Mouse (Mus musculus): ENCODE results near the gene Eya2. TPM values are rescaled to one million over a fixed set of nuclear protein-coding genes. Genes with fewer than 3 reads are reported as not detected.
"Not testable (repeated sequence)": the region's sequence is repeated elsewhere in the genome, so short reads cannot be mapped to it uniquely, and the experiment has no call there.

Eya2 gene
- polyA plus RNA-seq (2016; fragmentation: Nextera tagmentation; extraction: Ambion mirVana), result 6.9 and 7.7 TPM in 2 replicates

DNA sequence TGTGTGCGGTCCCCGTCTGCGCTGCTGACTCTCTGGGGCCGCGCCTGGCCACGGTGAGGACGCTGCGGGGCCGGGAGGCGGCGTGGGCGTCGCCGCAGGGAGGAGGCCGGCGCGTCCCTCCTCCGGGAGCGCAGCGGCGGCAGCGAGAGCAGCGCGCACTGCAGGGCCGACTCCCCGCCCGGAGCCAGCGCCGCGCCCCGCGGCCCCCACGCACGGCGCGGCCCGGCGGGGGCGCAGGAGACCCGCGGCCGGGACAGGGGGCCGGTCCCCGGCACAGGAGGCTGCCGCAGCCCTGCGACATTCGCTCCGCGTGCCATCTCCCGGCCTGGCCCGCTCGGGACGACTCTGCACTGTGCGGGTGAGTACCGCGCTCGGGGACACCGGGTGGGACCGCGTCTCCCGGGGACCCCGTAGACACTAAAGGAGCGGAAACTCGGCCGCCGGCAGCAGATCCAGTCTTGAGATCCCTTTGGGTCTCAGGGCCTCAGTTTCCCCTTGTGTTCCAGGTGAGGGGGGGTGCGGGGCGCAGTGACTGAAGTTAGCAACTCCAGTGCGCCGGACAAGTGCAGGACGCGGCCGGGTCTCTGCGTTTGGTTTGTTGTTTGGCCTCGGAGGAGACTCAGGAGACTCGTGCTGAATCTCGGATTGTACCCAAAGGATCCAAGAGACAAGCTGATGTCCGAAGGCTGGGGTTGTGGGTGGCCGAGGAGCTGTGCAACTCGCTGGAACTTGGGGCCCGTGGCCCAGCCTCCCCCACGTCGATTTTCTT, at the start of gene Eya2:
TSS of gene Eya2 (plus strand) at position 126 of the 769 bp plus-strand sequence.
- DNase-seq (ENCODE audit: low spot score), result peak; percentile 66
- H3K27me3 ChIP-seq (ENCODE audit: low read depth, poor library complexity, severe bottlenecking), result peaks cover 81% of the 10 kb centered on the region
- 1% methylated on average over 68 of the region's 83 CpGs for WGBS
- 0 out of 2 replicates have a peak, but pooled peaks cover 2% of the 10 kb centered on the region for H3K9me3 ChIP-seq (replicated peaks)
- no peaks in the 10 kb centered on the region for H3K36me3 ChIP-seq
- H3K4me3 ChIP-seq, result peak within 1 kb of the TSS; percentile 71
- H3K27ac ChIP-seq, result peak within 1 kb of the TSS; percentile 87
- H3K4me1 ChIP-seq, result peaks cover 56% of the 10 kb centered on the region

DNA sequence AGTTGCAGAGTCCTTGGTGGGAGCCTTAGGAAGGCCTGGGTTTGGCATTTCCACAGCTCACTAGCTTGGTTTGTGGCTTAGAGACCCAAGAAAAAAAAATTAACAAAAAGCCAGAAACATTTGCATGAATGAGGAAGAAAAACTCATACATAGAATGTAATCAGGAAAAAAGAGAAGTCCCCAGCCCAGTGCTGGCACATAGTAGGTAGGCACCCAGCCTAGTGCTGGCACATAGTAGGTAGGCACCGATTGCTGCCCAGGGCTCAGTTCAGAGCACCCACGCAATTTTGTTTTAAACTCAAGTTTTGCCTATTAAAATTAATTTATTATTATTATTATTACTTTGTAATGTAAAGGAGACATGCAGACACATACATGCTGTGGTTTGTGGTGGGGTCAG, 49.1 kb upstream of the Eya2 start:
- no peaks in the 10 kb centered on the region for H3K9me3 ChIP-seq (replicated peaks)
- H3K4me1 ChIP-seq, result peaks cover 49% of the 10 kb centered on the region
- no peak overlapping the region for H3K27ac ChIP-seq
- no peaks in the 10 kb centered on the region for H3K36me3 ChIP-seq
- WGBS, result 88% methylated on average over 2 of the region's 2 CpGs
- no peak for DNase-seq (ENCODE audit: low spot score)
- H3K4me3 ChIP-seq, result no peak overlapping the region
- H3K27me3 ChIP-seq (ENCODE audit: low read depth, poor library complexity, severe bottlenecking), result peaks cover 6% of the 10 kb centered on the region; the same call in 1 of the 2 replicates

GRCm38 (mm10) chr2:165546341-165546740, 48.5 kb upstream of the Eya2 start:
- DNase-seq (ENCODE audit: low spot score), result no peak
- H3K27me3 ChIP-seq (ENCODE audit: low read depth, poor library complexity, severe bottlenecking), result peaks cover 6% of the 10 kb centered on the region; the same call in 1 of the 2 replicates
- no peaks in the 10 kb centered on the region for H3K36me3 ChIP-seq
- H3K4me1 ChIP-seq, result peaks cover 53% of the 10 kb centered on the region
- H3K4me3 ChIP-seq, result no peak overlapping the region
- H3K9me3 ChIP-seq (replicated peaks), result no peaks in the 10 kb centered on the region
- 58% methylated on average over 8 of the region's 8 CpGs for WGBS
- no peak overlapping the region for H3K27ac ChIP-seq

DNA sequence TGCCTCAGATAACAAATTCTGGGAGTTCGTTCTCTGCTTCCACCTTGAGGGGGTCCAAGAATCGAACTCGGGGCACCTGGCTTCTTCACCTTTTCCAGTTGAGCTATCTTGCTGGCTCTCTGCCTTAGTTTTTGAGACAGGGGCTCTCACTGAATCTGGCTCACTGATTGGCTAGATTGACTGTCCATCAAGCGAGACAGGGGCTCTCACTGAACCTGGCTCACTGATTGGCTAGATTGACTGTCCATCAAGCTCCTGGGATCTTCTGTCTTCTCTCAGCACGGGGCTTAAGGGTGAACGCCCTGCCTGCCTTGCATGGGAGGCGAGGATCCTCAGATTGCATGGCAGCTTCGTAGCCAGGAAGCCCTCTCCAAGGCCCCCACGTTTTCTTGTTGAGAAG, 47.4 kb upstream of the Eya2 start:
- Histone ChIP-seq H3K4me3 (no peak overlapping the region), H3K4me1 (peaks cover 52% of the 10 kb centered on the region), H3K9me3 (replicated peaks) (no peaks in the 10 kb centered on the region), H3K27me3 (ENCODE audit: low read depth, poor library complexity, severe bottlenecking) (peaks cover 3% of the 10 kb centered on the region; the same call in 1 of the 2 replicates), H3K27ac (no peak overlapping the region), H3K36me3 (no peaks in the 10 kb centered on the region)
- peak; percentile 50 for DNase-seq (ENCODE audit: low spot score)
- 53% methylated on average over 9 of the region's 9 CpGs for whole genome bisulfite sequencing

DNA sequence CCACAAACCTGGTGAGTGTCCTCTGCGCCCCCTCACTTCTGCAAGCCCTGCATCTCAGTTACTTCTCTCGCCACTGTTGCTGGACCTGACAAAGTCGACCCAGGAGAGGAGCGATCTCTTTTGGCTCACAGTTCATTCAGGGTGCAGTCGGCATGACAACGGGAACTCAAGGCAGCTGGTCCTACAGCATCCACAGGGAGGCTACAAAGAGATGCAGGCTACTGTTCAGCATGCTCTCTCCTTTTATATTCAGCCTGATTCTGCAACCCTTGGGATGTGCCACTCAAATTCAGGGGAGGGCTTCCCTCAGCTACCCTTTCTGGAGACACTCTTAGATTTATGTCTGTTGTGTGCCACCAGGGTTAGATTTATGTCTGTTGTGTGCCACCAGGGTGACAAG, 46.2 kb upstream of the Eya2 start:
- H3K9me3 ChIP-seq (replicated peaks), result no peaks in the 10 kb centered on the region
- DNase-seq (ENCODE audit: low spot score), result no peak
- no peaks in the 10 kb centered on the region; the same call in 1 of the 2 replicates for H3K27me3 ChIP-seq (ENCODE audit: low read depth, poor library complexity, severe bottlenecking)
- no peaks in the 10 kb centered on the region for H3K36me3 ChIP-seq
- 78% methylated on average over 6 of the region's 6 CpGs for WGBS
- H3K4me1 ChIP-seq, result peaks cover 40% of the 10 kb centered on the region
- H3K27ac ChIP-seq, result no peak overlapping the region
- no peak overlapping the region for H3K4me3 ChIP-seq

DNA sequence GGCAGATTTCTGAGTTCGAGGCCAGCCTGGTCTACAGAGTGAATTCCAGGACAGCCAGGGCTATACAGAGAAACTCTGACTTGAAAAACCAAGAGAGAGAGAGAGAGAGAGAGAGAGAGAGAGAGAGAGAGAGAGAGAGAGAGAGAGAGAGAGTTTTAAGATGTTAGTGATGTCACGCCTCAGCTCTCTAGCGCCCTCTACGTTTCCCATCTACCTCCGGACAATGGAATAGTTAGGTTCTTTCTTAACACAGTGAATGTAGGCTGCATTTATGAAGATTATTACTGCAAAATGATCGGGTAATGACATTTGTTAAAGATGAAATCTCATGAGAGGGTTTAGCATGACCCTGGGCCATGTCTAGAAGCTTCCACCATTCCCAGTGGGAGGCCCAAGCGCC, 44.4 kb upstream of the Eya2 start:
- not testable (repeated sequence) for DNase-seq (ENCODE audit: low spot score); H3K9me3 ChIP-seq (replicated peaks); H3K4me3 ChIP-seq; H3K27ac ChIP-seq; H3K36me3 ChIP-seq; H3K27me3 ChIP-seq (ENCODE audit: low read depth, poor library complexity, severe bottlenecking)
- WGBS, result 76% methylated on average over 7 of the region's 7 CpGs
- H3K4me1 ChIP-seq, result peaks cover 36% of the 10 kb centered on the region

- Histone ChIP-seq H3K9me3 (replicated peaks) (no peaks in the 10 kb centered on the region), H3K36me3 (no peaks in the 10 kb centered on the region), H3K27ac (no peak overlapping the region), H3K4me3 (no peak overlapping the region), H3K4me1 (peaks cover 20% of the 10 kb centered on the region), H3K27me3 (ENCODE audit: low read depth, poor library complexity, severe bottlenecking) (peaks cover 12% of the 10 kb centered on the region; the same call in 1 of the 2 replicates)
- no peak for DNase-seq (ENCODE audit: low spot score)
- WGBS, result 73% methylated on average over 9 of the region's 9 CpGs
These were observed 40.8 kb upstream of the Eya2 start for GRCm38 (mm10) chr2:165554066-165554465.

GRCm38 (mm10) chr2:165557278-165557677, 37.6 kb upstream of the Eya2 start:
- WGBS, result 89% methylated on average over 7 of the region's 7 CpGs
- H3K27ac ChIP-seq, result no peak overlapping the region
- H3K4me1 ChIP-seq, result peaks cover 30% of the 10 kb centered on the region
- DNase-seq (ENCODE audit: low spot score), result no peak
- H3K27me3 ChIP-seq (ENCODE audit: low read depth, poor library complexity, severe bottlenecking), result peaks cover 37% of the 10 kb centered on the region
- H3K4me3 ChIP-seq, result no peak overlapping the region
- no peaks in the 10 kb centered on the region for H3K36me3 ChIP-seq
- no peaks in the 10 kb centered on the region for H3K9me3 ChIP-seq (replicated peaks)

DNA sequence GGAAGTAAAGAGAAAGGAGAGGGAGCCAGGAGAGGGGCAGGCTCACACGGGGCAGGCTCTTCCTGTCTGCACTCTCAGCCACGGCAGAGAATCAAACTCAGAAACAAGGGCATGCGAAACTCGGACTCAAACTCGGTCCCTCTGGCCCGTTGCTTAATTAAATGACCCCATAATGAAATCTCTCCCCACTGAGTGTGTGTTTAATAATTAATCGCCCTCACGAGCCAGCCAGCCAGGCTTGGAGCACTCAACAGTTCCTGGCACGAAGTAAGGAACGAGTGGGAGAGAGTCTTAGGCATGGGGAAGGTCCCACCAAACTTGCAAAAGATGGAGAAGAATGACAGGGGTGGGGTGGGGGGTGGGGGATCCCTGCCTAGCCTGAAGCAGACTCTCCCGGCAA, 35.9 kb upstream of the Eya2 start:
- no peak overlapping the region for H3K4me3 ChIP-seq
- WGBS, result 71% methylated on average over 11 of the region's 11 CpGs
- no peak for DNase-seq (ENCODE audit: low spot score)
- H3K9me3 ChIP-seq (replicated peaks), result no peaks in the 10 kb centered on the region
- H3K4me1 ChIP-seq, result peaks cover 38% of the 10 kb centered on the region
- no peaks in the 10 kb centered on the region for H3K36me3 ChIP-seq
- peak overlapping the region; percentile 46; the same call in 1 of the 2 replicates for H3K27ac ChIP-seq
- H3K27me3 ChIP-seq (ENCODE audit: low read depth, poor library complexity, severe bottlenecking), result peaks cover 53% of the 10 kb centered on the region

DNA sequence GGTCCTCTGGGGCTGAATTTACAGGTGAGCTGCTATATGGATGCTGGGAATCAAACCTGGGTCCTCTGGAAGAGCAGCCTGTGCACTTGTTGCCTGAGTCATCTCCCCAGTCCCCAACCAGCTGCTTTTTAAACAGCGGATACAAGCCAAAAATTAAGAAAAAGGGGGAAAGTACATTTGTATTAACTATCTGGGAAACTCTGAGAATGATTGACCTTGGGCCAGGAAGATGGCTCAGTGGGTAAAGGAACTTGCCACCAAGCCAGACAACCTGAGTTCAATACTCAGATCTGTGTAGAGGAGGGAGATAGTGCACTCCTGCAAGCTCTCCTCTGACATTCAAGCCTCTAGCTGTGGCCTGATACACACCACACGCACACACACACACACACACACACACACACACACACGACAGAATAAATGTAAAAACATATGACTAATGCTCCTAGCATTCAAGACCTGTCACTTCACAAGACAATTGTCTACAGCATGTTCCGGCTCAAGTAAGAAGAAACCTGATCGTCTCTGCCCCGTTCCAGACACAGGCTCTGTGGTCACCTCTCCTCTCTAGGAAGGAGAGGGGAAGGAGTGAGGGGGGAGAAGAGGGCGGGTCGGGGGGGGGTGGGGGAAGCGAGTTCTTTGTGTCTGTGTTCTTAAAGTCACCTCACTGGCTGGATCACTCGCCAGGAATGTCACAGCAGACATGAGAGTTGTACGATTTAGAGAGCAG, 35.2 kb upstream of the Eya2 start:
- Histone ChIP-seq H3K36me3 (no peaks in the 10 kb centered on the region), H3K9me3 (replicated peaks) (no peaks in the 10 kb centered on the region), H3K27me3 (ENCODE audit: low read depth, poor library complexity, severe bottlenecking) (peaks cover 61% of the 10 kb centered on the region), H3K4me3 (no peak overlapping the region), H3K4me1 (peaks cover 41% of the 10 kb centered on the region), H3K27ac (no peak overlapping the region)
- 39% methylated on average over 11 of the region's 11 CpGs for WGBS
- no peak for DNase-seq (ENCODE audit: low spot score)

DNA sequence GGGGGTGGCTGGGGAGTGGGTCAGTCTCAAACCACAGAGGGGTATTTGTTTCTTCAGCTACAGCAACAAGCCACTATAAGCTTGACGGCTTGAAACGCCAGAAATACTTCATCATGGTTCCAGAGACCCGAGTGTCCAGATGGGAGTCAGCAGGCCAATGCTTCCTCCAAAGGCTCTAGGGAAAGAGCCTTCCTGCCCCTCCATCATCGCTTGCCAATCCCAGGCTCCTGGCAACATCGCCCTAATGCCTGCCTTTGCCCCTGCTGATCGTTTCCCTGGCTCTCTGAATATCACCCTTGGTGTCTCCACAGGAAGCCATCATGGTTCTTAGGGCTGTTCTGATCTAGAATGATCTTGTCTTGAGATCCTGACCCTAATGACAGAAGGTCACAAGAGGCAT, 33.0 kb upstream of the Eya2 start:
- WGBS, result 91% methylated on average over 6 of the region's 6 CpGs
- DNase-seq (ENCODE audit: low spot score), result no peak
- no peaks in the 10 kb centered on the region for H3K9me3 ChIP-seq (replicated peaks)
- no peaks in the 10 kb centered on the region for H3K36me3 ChIP-seq
- no peak overlapping the region for H3K4me3 ChIP-seq
- no peak overlapping the region for H3K27ac ChIP-seq
- H3K27me3 ChIP-seq (ENCODE audit: low read depth, poor library complexity, severe bottlenecking), result peaks cover 75% of the 10 kb centered on the region
- peaks cover 51% of the 10 kb centered on the region for H3K4me1 ChIP-seq

GRCm38 (mm10) chr2:165563298-165564058, 31.4 kb upstream of the Eya2 start:
- peaks cover 58% of the 10 kb centered on the region for H3K4me1 ChIP-seq
- under 1% methylated on average over 52 of the region's 52 CpGs for WGBS
- DNase-seq (ENCODE audit: low spot score), result peak; percentile 66

More at GRCm38 (mm10) chr2:165563298-165564058, 31.4 kb upstream of the Eya2 start:
- no peaks in the 10 kb centered on the region for H3K9me3 ChIP-seq (replicated peaks)
- no peaks in the 10 kb centered on the region for H3K36me3 ChIP-seq
- peaks cover 67% of the 10 kb centered on the region for H3K27me3 ChIP-seq (ENCODE audit: low read depth, poor library complexity, severe bottlenecking)
- peak overlapping the region; percentile 59 for H3K27ac ChIP-seq
- H3K4me3 ChIP-seq, result peak overlapping the region; percentile 53
